Mouse (Mus musculus): Measurements from ENCODE around the gene Lrguk.

Gene Lrguk

DNA sequence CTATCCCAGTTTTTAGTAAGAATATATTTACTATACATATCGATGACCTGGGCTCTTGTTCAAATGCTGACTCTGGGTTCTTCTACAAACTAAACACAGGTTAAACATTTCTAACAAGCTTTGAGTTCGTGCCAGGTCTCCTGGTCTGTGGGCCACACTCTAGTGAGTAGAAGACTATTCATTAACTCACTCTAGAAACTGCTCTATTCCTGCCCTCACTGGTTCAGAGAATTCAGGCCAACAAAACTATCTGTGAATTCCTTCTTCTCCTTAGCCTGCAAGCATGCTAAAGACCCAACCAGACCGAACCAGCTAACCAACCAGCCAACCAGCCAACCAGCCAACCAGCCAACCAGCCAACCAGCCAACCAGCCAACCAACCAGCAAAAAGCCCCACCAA lies 149.8 kb downstream of the Lrguk start:
- DNase-seq, result no peak

DNA sequence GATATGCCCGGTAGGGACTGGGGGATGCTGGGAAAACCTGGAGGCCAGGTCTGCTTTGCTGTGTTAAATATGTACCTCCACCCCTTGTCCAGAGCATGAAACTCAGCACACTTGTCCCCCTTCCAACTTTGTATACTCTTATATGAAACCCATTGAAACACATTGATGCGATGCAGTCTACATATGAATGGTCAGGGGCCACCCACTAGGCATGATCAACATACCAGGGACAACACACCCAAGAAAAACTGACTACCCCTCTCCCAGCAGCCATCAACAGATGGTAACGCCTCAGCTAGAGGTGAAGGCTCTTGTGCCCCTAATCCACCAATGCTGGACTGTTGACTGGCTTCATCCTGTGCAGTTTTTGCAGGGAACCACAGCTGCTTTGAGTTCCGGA lies 150.7 kb downstream of the Lrguk start:
- no peak for DNase-seq

DNA sequence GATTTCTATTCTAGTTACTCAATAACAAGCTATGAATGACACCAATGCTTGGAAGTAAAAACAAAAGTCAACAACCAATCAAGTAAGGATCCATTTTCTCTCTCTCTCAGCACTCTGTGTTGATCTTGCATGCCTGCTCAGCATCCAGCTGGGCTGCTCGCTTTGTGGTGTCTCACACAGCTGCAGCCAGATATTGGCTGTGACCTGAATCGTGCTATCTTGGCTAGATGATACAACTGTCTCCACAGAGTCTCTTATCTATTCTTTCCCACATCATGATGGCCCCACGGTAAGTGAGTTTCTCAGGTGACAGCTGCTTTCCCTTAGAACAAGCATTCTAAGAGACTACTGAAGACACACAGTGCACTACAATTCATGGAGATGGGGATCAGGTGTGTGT lies 152.7 kb downstream of the Lrguk start:
- peak; percentile 49 to 74 for DNase-seq

DNA sequence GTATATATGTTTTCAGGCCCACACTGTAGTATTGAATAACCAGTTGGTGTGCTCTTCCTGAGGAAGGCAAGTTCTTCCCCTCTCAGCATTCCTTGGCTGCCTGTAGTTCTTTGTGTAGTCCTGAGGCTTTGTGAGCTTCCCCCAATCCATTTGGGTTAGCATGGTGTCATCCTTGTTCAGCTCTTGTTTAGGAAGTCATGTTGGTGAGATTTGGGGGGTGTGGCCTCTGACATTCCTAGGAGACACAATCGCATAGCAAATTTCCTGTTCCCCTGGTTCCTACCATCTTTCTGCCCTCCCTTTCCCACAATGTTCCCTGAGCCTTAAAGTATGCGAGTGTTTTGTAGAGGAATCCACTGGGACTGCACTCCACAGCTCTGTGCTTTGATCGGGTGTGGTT lies 154.1 kb downstream of the Lrguk start:
- DNase-seq, result no peak
